Mouse (Mus musculus): ENCODE measurements around the gene Thbd. TPM values are rescaled to one million over a fixed set of nuclear protein-coding genes. Genes with fewer than 3 reads are reported as not detected.
A peak's percentile ranks its signal among the peaks of the same experiment; 100 is the strongest.

The Thbd gene
- polyA plus RNA-seq, 1 experiment from 2014 or later, result 16.6 TPM

- H3K9ac ChIP-seq, result no peak overlapping the region
- H3K27ac ChIP-seq (replicated peaks), result no peak overlapping the region
- peaks cover 63% of the 10 kb centered on the region for H3K27me3 ChIP-seq (replicated peaks)
- H3K4me3 ChIP-seq, result no peak overlapping the region
- no peak overlapping the region for H3K4me2 ChIP-seq
- ATAC-seq (ENCODE audit: extremely low read depth, insufficient number of reproducible peaks, low FRiP score, low TSS enrichment), result no peak
- no peaks in the 10 kb centered on the region for H3K36me3 ChIP-seq
- 55% methylated on average over 1 of the region's 1 CpGs for WGBS
- no peaks in the 10 kb centered on the region for H3K9me3 ChIP-seq
- peaks cover 1% of the 10 kb centered on the region for H3K4me1 ChIP-seq
Measured at GRCm38 (mm10) chr2:148378817-148379342, 29.1 kb downstream of the Thbd start.

GRCm38 (mm10) chr2:148375326-148376150 is 32.5 kb downstream of the Thbd start:
- Histone ChIP-seq H3K9ac (no peak overlapping the region), H3K9me3 (no peaks in the 10 kb centered on the region), H3K4me2 (no peak overlapping the region), H3K4me3 (no peak overlapping the region), H3K4me1 (peaks cover 29% of the 10 kb centered on the region), H3K27ac (replicated peaks) (no peak overlapping the region), H3K36me3 (no peaks in the 10 kb centered on the region), H3K27me3 (replicated peaks) (peaks cover 48% of the 10 kb centered on the region)
- 62% methylated on average over 10 of the region's 10 CpGs for WGBS
- no peak; the same call in 1 of the 2 replicates for ATAC-seq (ENCODE audit: extremely low read depth, insufficient number of reproducible peaks, low FRiP score, low TSS enrichment)

GRCm38 (mm10) chr2:148373602-148374071 is 34.4 kb downstream of the Thbd start:
- Histone ChIP-seq H3K9me3 (no peaks in the 10 kb centered on the region), H3K27ac (replicated peaks) (no peak overlapping the region), H3K4me3 (no peak overlapping the region), H3K9ac (no peak overlapping the region), H3K4me2 (no peak overlapping the region), H3K4me1 (peaks cover 29% of the 10 kb centered on the region), H3K36me3 (no peaks in the 10 kb centered on the region), H3K27me3 (replicated peaks) (peaks cover 45% of the 10 kb centered on the region)
- ATAC-seq (ENCODE audit: extremely low read depth, insufficient number of reproducible peaks, low FRiP score, low TSS enrichment), result no peak
- 7% methylated on average over 2 of the region's 2 CpGs for WGBS

DNA sequence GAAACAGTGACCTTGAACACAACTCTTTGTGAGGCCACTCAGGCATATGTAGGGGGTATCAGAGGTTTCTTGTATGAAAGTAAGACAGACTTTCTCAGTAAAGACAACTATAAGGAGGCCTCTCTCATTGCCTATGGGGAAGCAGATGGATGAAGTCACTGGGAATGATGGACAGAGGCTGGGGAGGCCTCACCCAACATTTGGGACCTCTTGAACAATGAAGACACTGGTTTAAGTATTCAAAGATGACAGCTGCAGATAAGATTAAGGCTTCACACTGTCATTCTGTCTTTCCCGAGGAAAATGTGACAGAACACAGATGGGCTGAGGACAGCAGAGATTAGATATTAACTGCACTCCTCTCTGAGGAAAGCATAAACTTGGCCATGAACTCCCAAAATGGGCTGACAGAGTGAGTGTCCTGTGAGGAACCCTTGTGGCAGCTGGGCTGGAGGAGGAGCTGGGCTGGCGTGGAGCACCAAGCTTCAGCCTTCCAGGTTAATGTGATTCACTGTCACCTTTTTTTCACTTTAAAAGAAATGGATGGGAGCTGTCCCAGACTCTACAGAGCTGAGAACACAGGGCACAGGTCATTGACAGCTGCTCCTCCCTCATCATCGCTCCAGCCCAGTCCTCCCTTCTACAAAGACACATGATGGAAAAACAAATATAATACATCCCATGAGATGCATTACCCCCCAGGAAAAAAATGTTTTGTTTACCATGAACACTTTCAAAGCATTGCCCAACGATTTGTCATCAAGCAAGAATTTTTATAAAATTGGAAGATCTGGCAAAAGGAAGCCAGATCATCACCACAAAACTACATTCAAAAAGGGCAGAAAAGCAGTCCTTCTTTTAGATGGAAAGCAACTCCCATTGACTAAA is 36.0 kb downstream of the Thbd start:
- WGBS, result 30% methylated on average over 4 of the region's 4 CpGs

DNA sequence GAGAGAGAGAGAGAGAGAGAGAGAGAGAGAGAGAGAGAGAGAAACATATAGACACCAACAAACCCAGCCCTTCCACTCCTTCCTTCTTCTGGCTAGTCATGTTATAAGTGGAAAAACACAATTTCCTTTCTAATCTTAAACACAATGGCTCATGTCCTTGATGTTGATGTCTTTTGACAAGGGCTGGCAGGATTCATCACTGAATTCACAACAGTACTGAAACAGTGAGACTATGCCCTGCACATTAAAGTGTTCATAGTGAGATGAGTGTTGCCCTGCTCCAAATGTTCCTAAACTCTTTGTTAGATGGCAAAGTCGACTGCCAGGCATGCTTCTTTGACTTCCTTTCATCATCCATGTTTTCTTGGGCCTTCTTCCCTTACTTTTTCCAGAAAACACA is 42.8 kb downstream of the Thbd start:
- Histone ChIP-seq H3K9me3 (no peaks in the 10 kb centered on the region), H3K27ac (replicated peaks) (0 out of 2 replicates have a peak overlapping the region, but pooled peaks have one; percentile 6), H3K4me3 (no peak overlapping the region), H3K27me3 (replicated peaks) (peaks cover 23% of the 10 kb centered on the region; the same call in 1 of the 2 replicates), H3K9ac (no peak overlapping the region), H3K36me3 (no peaks in the 10 kb centered on the region), H3K4me1 (no peaks in the 10 kb centered on the region), H3K4me2 (no peak overlapping the region)
- WGBS, result 33% methylated on average over 1 of the region's 1 CpGs
- no peak for ATAC-seq (ENCODE audit: extremely low read depth, insufficient number of reproducible peaks, low FRiP score, low TSS enrichment)

More for the DNA sequence above, 36.0 kb downstream of the Thbd start:
- Histone ChIP-seq H3K9ac (no peak overlapping the region), H3K4me2 (no peak overlapping the region), H3K27me3 (replicated peaks) (peaks cover 36% of the 10 kb centered on the region; the same call in 1 of the 2 replicates), H3K36me3 (no peaks in the 10 kb centered on the region), H3K4me3 (no peak overlapping the region), H3K9me3 (no peaks in the 10 kb centered on the region), H3K4me1 (peaks cover 29% of the 10 kb centered on the region), H3K27ac (replicated peaks) (no peak overlapping the region)
- ATAC-seq (ENCODE audit: extremely low read depth, insufficient number of reproducible peaks, low FRiP score, low TSS enrichment), result peak; percentile 40; the same call in 1 of the 2 replicates

DNA sequence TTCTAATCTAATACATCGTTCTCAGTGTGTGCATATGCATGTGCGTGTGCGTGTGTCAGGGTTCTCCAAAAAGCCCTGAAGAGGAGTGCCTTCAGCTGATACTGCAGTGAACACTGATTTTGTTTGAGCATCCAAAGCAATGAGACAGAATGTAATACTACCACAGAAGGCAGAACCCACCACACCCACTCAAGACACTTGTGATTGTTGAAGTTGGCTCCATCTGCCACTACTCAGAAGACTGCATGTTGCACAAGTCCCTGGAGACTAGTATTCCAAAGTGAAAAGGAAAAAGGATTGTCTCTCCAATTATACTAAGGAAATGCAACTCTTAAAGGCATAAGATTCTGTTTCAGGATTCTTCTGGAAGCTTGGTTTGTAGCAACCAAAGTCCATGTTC is 43.5 kb downstream of the Thbd start:
- no peak for ATAC-seq (ENCODE audit: extremely low read depth, insufficient number of reproducible peaks, low FRiP score, low TSS enrichment)
- Histone ChIP-seq H3K9ac (no peak overlapping the region), H3K36me3 (no peaks in the 10 kb centered on the region), H3K4me3 (no peak overlapping the region), H3K9me3 (no peaks in the 10 kb centered on the region), H3K4me1 (no peaks in the 10 kb centered on the region), H3K4me2 (no peak overlapping the region), H3K27me3 (replicated peaks) (peaks cover 20% of the 10 kb centered on the region; the same call in 1 of the 2 replicates), H3K27ac (replicated peaks) (no peak overlapping the region)
- WGBS, result 87% methylated on average over 3 of the region's 3 CpGs

DNA sequence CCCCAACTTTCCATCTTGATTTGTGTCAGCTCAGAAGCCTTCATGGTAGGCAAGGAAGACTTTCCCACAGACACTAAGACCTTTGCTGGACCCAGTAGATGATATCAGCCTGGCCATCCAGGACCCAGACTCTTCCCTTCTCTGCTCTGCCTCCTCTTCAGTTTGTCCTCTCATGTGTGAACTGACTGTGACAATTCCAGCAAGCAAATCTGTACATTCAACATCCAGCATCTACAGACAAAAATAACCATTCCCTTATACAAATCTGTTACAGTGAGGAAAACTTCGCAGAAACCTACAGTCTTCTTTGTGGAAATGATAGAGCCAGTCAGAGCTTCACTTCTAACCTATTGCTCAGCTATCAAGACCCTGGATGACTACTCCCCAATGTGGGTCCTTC is 50.8 kb downstream of the Thbd start:
- Histone ChIP-seq H3K4me3 (no peak overlapping the region), H3K4me1 (no peaks in the 10 kb centered on the region), H3K9ac (no peak overlapping the region), H3K36me3 (no peaks in the 10 kb centered on the region), H3K4me2 (no peak overlapping the region), H3K27me3 (replicated peaks) (no peaks in the 10 kb centered on the region), H3K9me3 (no peaks in the 10 kb centered on the region), H3K27ac (replicated peaks) (no peak overlapping the region)
- ATAC-seq (ENCODE audit: extremely low read depth, insufficient number of reproducible peaks, low FRiP score, low TSS enrichment), result no peak
- 68% methylated on average over 1 of the region's 1 CpGs for WGBS

Other genes with a start within 250 kb of the Thbd start
- 0.94 and 1.3 TPM in 2 replicates for gene Sstr4, start 12.8 kb downstream of the Thbd start, polyA plus RNA-seq (2015; fragmentation: Nextera tagmentation; extraction: Ambion mirVana)
- 24.4 and 25.3 TPM in 2 replicates for gene Cd93, start 35.4 kb upstream of the Thbd start, polyA plus RNA-seq (2015; fragmentation: Nextera tagmentation; extraction: Ambion mirVana)